Mouse (Mus musculus) midbrain, embryonic 11.5 days (tissue): ENCODE measurements at regions not wholly inside any gene's neighbourhood (a gene's known extent, or its start where the extent isn't known, plus 50 kb on each side); places are given as distances from the start of the nearest gene placed in this dataset.

Source experiments
- ATAC-seq: fragments of 200-750 bp; cut with Nextera tagmentation; 2 replicates; pipeline ENCODE4 v1.8.0; 2017; ENCODE audit warnings: moderate TSS enrichment, moderate library complexity; ENCODE audit not compliant: low FRiP score
- DNase-seq: peaks from one replicate; pipeline ENCODE4 v3.0.0; 2015; ENCODE audit warnings: low spot score; ENCODE audit errors: missing footprints
- H3K27ac ChIP-seq: fragments of 300-500 bp; sonication (generic); 2 replicates; pipeline ENCODE4 v1.5.1; 2014; ENCODE audit warnings: low read depth, low read length
- H3K27me3 ChIP-seq: fragments of 300-500 bp; sonication (generic); 2 replicates; pipeline ENCODE4 v1.6.1; 2014; ENCODE audit warnings: mild to moderate bottlenecking, low read length, moderate library complexity, mixed read lengths; ENCODE audit not compliant: control insufficient read depth, insufficient read depth
- H3K36me3 ChIP-seq: fragments of 300-500 bp; sonication (generic); 2 replicates; pipeline ENCODE4 v1.6.1; 2014; ENCODE audit warnings: mild to moderate bottlenecking, low read length, moderate library complexity, mixed read lengths; ENCODE audit not compliant: control insufficient read depth, insufficient read depth
- H3K4me1 ChIP-seq: fragments of 300-500 bp; sonication (generic); 2 replicates; pipeline ENCODE4 v1.6.1; 2014; ENCODE audit warnings: low read length; ENCODE audit not compliant: control insufficient read depth, insufficient read depth
- H3K4me2 ChIP-seq: fragments of 300-500 bp; sonication (generic); 2 replicates; pipeline ENCODE4 v1.6.1; 2014; ENCODE audit warnings: mild to moderate bottlenecking, moderate library complexity
- H3K4me3 ChIP-seq: fragments of 300-500 bp; sonication (generic); 2 replicates; pipeline ENCODE4 v1.5.1; 2014; ENCODE audit warnings: low read depth, low read length
- H3K9ac ChIP-seq: fragments of 300-500 bp; sonication (generic); 2 replicates; pipeline ENCODE4 v1.6.1; 2014; ENCODE audit warnings: low read length
- H3K9me3 ChIP-seq: fragments of 300-500 bp; sonication (generic); 2 replicates; pipeline ENCODE4 v1.6.1; 2016; ENCODE audit warnings: low read length; ENCODE audit not compliant: control insufficient read depth
- WGBS: fragments of 180-500 bp; shearing (Covaris S2); extraction: QIAGEN DNeasy Blood & Tissue Kit; methylation state at CpG from one replicate; pipeline ENCODE4 v1.1.7; 2014; 5-methylcytosine and 5-hydroxymethylcytosine counted together

DNA sequence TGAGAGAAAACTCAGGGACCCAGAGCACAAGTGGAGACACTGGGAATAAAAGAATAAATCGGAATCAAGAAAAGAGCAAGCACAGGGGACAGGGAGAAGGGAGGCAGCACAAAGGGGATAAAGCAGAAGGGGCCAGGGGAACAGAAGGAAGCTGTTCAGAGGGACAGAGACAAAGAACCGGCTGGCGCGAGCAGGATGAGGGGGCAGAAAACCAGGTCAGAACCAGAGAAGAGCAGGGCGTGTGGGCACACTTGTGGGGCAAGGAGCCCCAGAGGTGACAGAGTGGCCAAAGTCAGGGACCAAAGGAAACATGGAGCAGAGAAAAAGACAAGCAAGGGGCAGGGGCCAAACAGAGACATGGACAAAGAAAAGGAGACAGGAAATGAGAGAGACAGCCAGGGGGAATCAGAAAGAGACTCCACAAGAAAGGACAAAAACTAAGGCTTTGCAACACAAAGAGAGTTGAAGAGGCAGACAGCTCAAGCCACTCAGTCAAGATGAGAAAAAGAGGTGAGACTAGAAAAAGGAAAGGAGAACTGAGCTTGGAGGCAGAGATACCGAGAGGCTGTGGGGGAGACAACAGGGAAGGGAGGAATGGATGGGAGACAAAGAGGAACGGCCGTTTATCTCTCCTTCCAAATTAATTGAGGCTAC is 59.7 kb upstream of the Pax2 start:
- H3K4me1 ChIP-seq, result peaks cover 32% of the 10 kb centered on the region
- H3K27me3 ChIP-seq, result peaks cover 44% of the 10 kb centered on the region
- peak overlapping the region; percentile 17 for H3K4me2 ChIP-seq
- no peaks in the 10 kb centered on the region for H3K9me3 ChIP-seq
- no peak overlapping the region for H3K4me3 ChIP-seq
- H3K9ac ChIP-seq, result peak overlapping the region; percentile 58
- ATAC-seq (0 out of 2 replicates have a peak, but pooled peaks have one; percentile 17), DNase-seq (peak; percentile 90)
- H3K36me3 ChIP-seq, result no peaks in the 10 kb centered on the region
- peak overlapping the region; percentile 77 for H3K27ac ChIP-seq
- WGBS, result 4% methylated on average over 8 of the region's 8 CpGs

DNA sequence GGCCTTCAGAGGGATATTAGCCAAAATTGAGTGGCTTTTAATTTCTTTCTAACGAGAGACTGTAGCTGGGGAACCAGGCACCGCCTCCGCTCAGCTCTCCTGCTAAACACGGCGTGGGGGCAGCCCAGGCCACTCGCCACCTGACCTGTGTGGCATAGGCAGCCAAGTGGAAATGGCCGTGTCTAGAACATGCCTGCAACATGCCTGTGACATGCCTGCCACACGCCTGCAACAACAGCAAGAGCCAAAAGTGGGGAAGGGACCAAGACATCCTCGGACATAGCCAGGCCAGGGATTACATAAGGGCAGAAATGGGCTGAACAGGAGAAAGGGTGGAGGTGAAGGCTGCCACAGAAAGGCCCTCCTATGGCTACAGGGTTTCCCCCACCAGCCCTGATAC is 59.1 kb upstream of the Pax2 start:
- peak; percentile 88 for DNase-seq
- 34% methylated on average over 9 of the region's 9 CpGs for WGBS
- Histone ChIP-seq H3K4me3 (no peak overlapping the region), H3K9ac (peak overlapping the region; percentile 58), H3K36me3 (no peaks in the 10 kb centered on the region), H3K9me3 (no peaks in the 10 kb centered on the region), H3K4me2 (no peak overlapping the region; the same call in 1 of the 2 replicates), H3K4me1 (peaks cover 32% of the 10 kb centered on the region), H3K27me3 (peaks cover 44% of the 10 kb centered on the region), H3K27ac (peak overlapping the region; percentile 77)
- ATAC-seq, result no peak

DNA sequence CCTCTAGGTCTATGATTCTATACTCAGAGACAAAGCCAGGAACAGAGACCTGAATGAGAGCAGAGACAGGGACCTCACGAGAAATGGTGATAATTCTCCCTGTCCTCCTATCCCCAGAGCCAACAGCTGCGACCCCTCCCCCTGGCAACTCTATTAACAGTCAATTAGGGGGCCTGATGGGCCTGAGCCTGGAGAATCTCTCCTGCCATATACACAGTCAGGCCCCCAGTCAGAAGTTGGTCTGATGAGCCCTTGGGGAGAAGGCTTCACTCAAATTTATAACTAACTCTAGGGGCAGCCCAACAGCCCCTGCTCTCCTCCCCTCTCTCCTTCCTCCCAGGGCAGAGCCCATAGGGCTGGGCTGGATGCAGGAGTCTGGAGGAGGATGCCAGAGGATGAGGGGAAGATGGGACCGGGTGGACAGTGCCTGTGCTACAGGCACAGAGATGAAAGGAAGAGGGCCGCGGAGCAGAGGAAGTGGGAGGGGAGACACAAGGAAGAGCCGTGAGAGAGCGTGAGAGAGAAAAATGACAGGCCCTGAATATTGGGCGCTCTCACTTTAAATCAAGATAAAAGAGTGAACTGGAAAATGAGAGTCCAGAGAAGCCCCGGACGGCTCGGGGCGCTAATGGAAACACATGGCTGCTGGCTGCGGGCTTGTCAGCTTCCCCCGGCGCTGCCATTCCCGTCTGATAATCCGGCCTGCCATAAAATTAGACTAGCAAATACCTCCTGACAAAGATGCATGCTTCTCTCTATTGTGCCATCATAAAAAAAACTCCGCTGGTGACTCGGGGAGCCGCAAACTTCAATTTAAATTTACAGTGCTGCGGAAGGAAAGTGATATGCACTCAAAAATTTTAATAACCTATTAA is 57.2 kb upstream of the Pax2 start:
- WGBS, result 27% methylated on average over 21 of the region's 21 CpGs
- H3K9ac ChIP-seq, result peak overlapping the region; percentile 28; the same call in 1 of the 2 replicates
- H3K27ac ChIP-seq, result no peak overlapping the region
- H3K36me3 ChIP-seq, result no peaks in the 10 kb centered on the region
- no peaks in the 10 kb centered on the region for H3K9me3 ChIP-seq
- DNase-seq, result no peak
- H3K4me1 ChIP-seq, result peaks cover 26% of the 10 kb centered on the region
- H3K27me3 ChIP-seq, result peaks cover 38% of the 10 kb centered on the region
- peak overlapping the region; percentile 19; the same call in 1 of the 2 replicates for H3K4me2 ChIP-seq
- 0 out of 2 replicates have a peak, but pooled peaks have one; percentile 41 for ATAC-seq
- no peak overlapping the region for H3K4me3 ChIP-seq
